Mouse (Mus musculus): ENCODE data around the gene Rbbp7.

Gene Rbbp7

GRCm38 (mm10) chrX:162800371-162800770 is 40.2 kb downstream of the Rbbp7 start:
- ATAC-seq (ENCODE audit: insufficient number of reproducible peaks, low FRiP score, low TSS enrichment): no peak

GRCm38 (mm10) chrX:162828016-162828415 is 67.8 kb downstream of the Rbbp7 start:
- no peak for ATAC-seq (ENCODE audit: insufficient number of reproducible peaks, low FRiP score, low TSS enrichment)

Measured in cerebellum, adult (tissue).